Mouse (Mus musculus): ENCODE data around the gene Tmem91. TPM values are rescaled to one million over a fixed set of nuclear protein-coding genes. Genes with fewer than 3 reads are reported as not detected.
A peak's percentile ranks its signal among the peaks of the same experiment; 100 is the strongest.

Tmem91 gene
- total and polyA plus RNA-seq, 2 experiments from 2014 or later = 94.4 to 186 TPM

GRCm38 (mm10) chr7:25671686-25672085, 3.3 kb downstream of the Tmem91 start:
- 76% methylated on average over 2 of the region's 2 CpGs for WGBS
- no peak overlapping the region for H3K9ac ChIP-seq (replicated peaks; ENCODE audit: low read length, poor library complexity, severe bottlenecking)
- H3K4me2 ChIP-seq (ENCODE audit: low read depth, low read length, poor library complexity, severe bottlenecking) = no peak overlapping the region
- DNase-seq (ENCODE audit: low spot score) = no peak
- no peaks in the 10 kb centered on the region for H3K9me3 ChIP-seq (ENCODE audit: low read length)
- no peak overlapping the region for H3K4me3 ChIP-seq (ENCODE audit: low read depth, low read length)
- no peak for TF ChIP-seq CTCF (IDR thresholded peaks at IDR 0.05)
- H3K4me1 ChIP-seq (ENCODE audit: insufficient read depth, low read length) = no peaks in the 10 kb centered on the region
- peaks cover 24% of the 10 kb centered on the region for H3K36me3 ChIP-seq (ENCODE audit: insufficient read depth, low read length)
- H3K27ac ChIP-seq (ENCODE audit: low read depth, low read length) = no peak overlapping the region
- no peak for ATAC-seq (ENCODE audit: low FRiP score)
- 0 out of 2 replicates have a peak, but pooled peaks cover 5% of the 10 kb centered on the region for H3K27me3 ChIP-seq (ENCODE audit: insufficient read depth, low read length)

GRCm38 (mm10) chr7:25670096-25670495, 4.9 kb downstream of the Tmem91 start:
- DNase-seq (ENCODE audit: low spot score) (no peak), ATAC-seq (ENCODE audit: low FRiP score) (no peak)
- H3K9ac ChIP-seq (replicated peaks; ENCODE audit: low read length, poor library complexity, severe bottlenecking) = no peak overlapping the region
- no peak overlapping the region for H3K27ac ChIP-seq (ENCODE audit: low read depth, low read length)
- no peaks in the 10 kb centered on the region for H3K9me3 ChIP-seq (ENCODE audit: low read length)
- peaks cover 31% of the 10 kb centered on the region for H3K36me3 ChIP-seq (ENCODE audit: insufficient read depth, low read length)
- H3K4me1 ChIP-seq (ENCODE audit: insufficient read depth, low read length) = no peaks in the 10 kb centered on the region
- 0 out of 2 replicates have a peak, but pooled peaks cover 5% of the 10 kb centered on the region for H3K27me3 ChIP-seq (ENCODE audit: insufficient read depth, low read length)
- 94% methylated on average over 4 of the region's 4 CpGs for WGBS
- no peak overlapping the region for H3K4me2 ChIP-seq (ENCODE audit: low read depth, low read length, poor library complexity, severe bottlenecking)
- no peak overlapping the region for H3K4me3 ChIP-seq (ENCODE audit: low read depth, low read length)
- TF ChIP-seq CTCF (IDR thresholded peaks at IDR 0.05) = no peak

DNA sequence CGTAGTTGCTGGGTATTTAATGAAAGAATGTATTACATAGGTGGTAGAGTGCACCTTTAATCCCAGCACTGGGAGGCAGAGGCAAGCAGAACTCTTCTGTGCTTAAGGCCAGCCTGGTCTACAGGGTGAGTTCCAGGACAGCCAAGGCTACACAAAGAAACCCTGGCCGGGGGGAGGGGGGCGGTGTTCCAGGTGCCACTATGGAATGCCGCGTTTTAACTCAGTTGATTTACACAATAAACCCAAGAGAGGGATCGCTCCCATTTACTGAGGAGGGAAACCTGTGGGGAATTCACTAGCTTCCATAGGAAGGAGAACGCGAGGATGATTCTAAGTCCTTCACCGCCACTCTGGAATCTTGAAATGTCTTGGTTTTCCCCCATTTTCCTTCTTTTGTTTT, 5.3 kb downstream of the Tmem91 start:
- H3K9ac ChIP-seq (replicated peaks; ENCODE audit: low read length, poor library complexity, severe bottlenecking) = no peak overlapping the region
- 0 out of 2 replicates have a peak, but pooled peaks cover 5% of the 10 kb centered on the region for H3K27me3 ChIP-seq (ENCODE audit: insufficient read depth, low read length)
- H3K4me1 ChIP-seq (ENCODE audit: insufficient read depth, low read length) = no peaks in the 10 kb centered on the region
- WGBS = 80% methylated on average over 9 of the region's 9 CpGs
- no peak for DNase-seq (ENCODE audit: low spot score)
- no peak overlapping the region for H3K27ac ChIP-seq (ENCODE audit: low read depth, low read length)
- no peak for ATAC-seq (ENCODE audit: low FRiP score)
- H3K9me3 ChIP-seq (ENCODE audit: low read length) = no peaks in the 10 kb centered on the region
- H3K4me2 ChIP-seq (ENCODE audit: low read depth, low read length, poor library complexity, severe bottlenecking) = no peak overlapping the region
- no peak overlapping the region for H3K4me3 ChIP-seq (ENCODE audit: low read depth, low read length)
- TF ChIP-seq CTCF (IDR thresholded peaks at IDR 0.05) = no peak
- H3K36me3 ChIP-seq (ENCODE audit: insufficient read depth, low read length) = peaks cover 34% of the 10 kb centered on the region

DNA sequence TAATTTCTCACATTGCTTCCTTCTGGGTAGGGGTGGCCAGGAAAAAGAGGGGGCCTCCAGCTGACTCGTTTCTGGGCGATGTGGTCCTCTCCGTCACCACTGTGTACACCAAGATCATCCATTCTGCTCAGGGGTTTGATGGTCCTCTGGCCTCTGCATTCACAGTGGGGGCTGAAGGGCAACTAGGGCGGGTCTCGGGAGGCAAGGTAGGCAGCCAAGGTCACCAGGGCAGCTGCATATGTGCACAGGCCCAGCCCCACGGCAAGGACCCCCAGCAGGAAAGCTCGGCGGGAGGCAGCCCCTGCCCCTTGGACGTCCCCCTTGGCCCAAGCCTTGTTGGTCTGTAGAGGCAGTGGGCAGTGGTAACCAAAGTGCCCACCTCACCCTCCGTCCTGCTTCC, 5.8 kb downstream of the Tmem91 start:
- TF ChIP-seq CTCF (IDR thresholded peaks at IDR 0.05) = no peak
- no peak overlapping the region for H3K27ac ChIP-seq (ENCODE audit: low read depth, low read length)
- no peak overlapping the region for H3K4me3 ChIP-seq (ENCODE audit: low read depth, low read length)
- no peaks in the 10 kb centered on the region for H3K4me1 ChIP-seq (ENCODE audit: insufficient read depth, low read length)
- 88% methylated on average over 10 of the region's 10 CpGs for WGBS
- H3K27me3 ChIP-seq (ENCODE audit: insufficient read depth, low read length) = 0 out of 2 replicates have a peak, but pooled peaks cover 5% of the 10 kb centered on the region
- peaks cover 37% of the 10 kb centered on the region for H3K36me3 ChIP-seq (ENCODE audit: insufficient read depth, low read length)
- no peak overlapping the region for H3K9ac ChIP-seq (replicated peaks; ENCODE audit: low read length, poor library complexity, severe bottlenecking)
- DNase-seq (ENCODE audit: low spot score) (no peak), ATAC-seq (ENCODE audit: low FRiP score) (no peak)
- no peaks in the 10 kb centered on the region for H3K9me3 ChIP-seq (ENCODE audit: low read length)
- no peak overlapping the region for H3K4me2 ChIP-seq (ENCODE audit: low read depth, low read length, poor library complexity, severe bottlenecking)

- DNase-seq (ENCODE audit: low spot score) (no peak), ATAC-seq (ENCODE audit: low FRiP score) (no peak)
- H3K27me3 ChIP-seq (ENCODE audit: insufficient read depth, low read length) = no peaks in the 10 kb centered on the region
- no peak overlapping the region for H3K4me2 ChIP-seq (ENCODE audit: low read depth, low read length, poor library complexity, severe bottlenecking)
- H3K4me3 ChIP-seq (ENCODE audit: low read depth, low read length) = no peak overlapping the region
- H3K9me3 ChIP-seq (ENCODE audit: low read length) = no peaks in the 10 kb centered on the region
- no peak overlapping the region for H3K27ac ChIP-seq (ENCODE audit: low read depth, low read length)
- H3K4me1 ChIP-seq (ENCODE audit: insufficient read depth, low read length) = no peaks in the 10 kb centered on the region
- no peak for TF ChIP-seq CTCF (IDR thresholded peaks at IDR 0.05)
- 94% methylated on average over 8 of the region's 8 CpGs for WGBS
- H3K9ac ChIP-seq (replicated peaks; ENCODE audit: low read length, poor library complexity, severe bottlenecking) = no peak overlapping the region
- H3K36me3 ChIP-seq (ENCODE audit: insufficient read depth, low read length) = peaks cover 39% of the 10 kb centered on the region
These were observed 8.6 kb downstream of the Tmem91 start for GRCm38 (mm10) chr7:25666381-25666780.

DNA sequence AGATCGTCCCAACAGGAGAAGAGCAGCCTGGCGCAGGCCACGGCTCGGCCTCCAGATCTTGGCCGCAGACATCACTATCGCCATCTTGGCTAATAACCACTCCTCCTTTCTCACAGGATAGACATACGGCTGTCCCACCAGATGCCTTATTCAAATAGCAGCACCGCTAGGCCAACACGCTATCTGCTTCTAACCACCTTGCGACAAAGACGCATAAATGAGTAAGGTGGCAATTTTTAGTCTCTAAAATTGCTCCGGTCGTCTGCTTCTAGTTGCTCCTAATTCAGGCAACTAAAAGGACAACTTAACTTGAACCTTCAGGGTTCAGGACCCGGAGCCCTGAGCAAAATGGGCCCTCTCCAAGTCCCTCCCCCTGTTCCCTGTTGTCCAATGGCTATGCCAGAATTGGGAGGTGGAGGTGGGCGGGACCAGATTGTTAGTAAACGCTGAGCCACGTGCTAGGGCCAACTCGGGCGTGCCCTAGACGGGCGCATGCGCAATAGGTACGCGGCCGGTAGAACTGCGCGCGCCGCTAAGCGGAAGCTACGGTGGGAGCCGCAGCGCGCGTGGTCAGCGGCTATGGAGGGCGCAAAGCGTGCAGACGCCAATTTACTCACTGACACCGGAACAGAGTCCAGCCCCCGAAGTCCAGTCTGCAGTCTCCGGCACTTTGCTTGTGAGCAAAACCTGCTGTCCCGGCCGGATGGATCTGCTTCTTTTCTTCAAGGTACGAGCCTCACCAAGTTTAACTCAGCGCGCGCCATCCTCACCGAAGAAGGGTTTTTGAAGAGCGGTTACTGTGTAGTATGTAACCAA, 16.1 kb downstream of the Tmem91 start, which contains the start of the genes Bckdha and Exosc5:
TSS of gene Bckdha (minus strand) at position 325 of the 816 bp plus-strand sequence.
TSS of gene Exosc5 (plus strand) at position 508 of the 816 bp plus-strand sequence.
- no peaks in the 10 kb centered on the region for H3K9me3 ChIP-seq (ENCODE audit: low read length)
- H3K4me1 ChIP-seq (ENCODE audit: insufficient read depth, low read length) = peaks cover 9% of the 10 kb centered on the region; the same call in 1 of the 2 replicates
- no peak for TF ChIP-seq CTCF (IDR thresholded peaks at IDR 0.05)
- peak; percentile 100 for DNase-seq (ENCODE audit: low spot score)
- peak within 1 kb of the TSS; percentile 82 for H3K4me2 ChIP-seq (ENCODE audit: low read depth, low read length, poor library complexity, severe bottlenecking)
- ATAC-seq (ENCODE audit: low FRiP score) = peak; percentile 99
- no peaks in the 10 kb centered on the region for H3K27me3 ChIP-seq (ENCODE audit: insufficient read depth, low read length)
- H3K9ac ChIP-seq (replicated peaks; ENCODE audit: low read length, poor library complexity, severe bottlenecking) = peak within 1 kb of the TSS; percentile 73
- under 1% methylated on average over 46 of the region's 50 CpGs for WGBS
- no peaks in the 10 kb centered on the region for H3K36me3 ChIP-seq (ENCODE audit: insufficient read depth, low read length)
- peak within 1 kb of the TSS; percentile 75 for H3K27ac ChIP-seq (ENCODE audit: low read depth, low read length)
- H3K4me3 ChIP-seq (ENCODE audit: low read depth, low read length) = peak within 1 kb of the TSS; percentile 70
